Mouse (Mus musculus) embryonic fibroblast, embryonic 13.5 days (primary cell): ENCODE measurements around the gene Gpsm1. TPM values are rescaled to one million over a fixed set of nuclear protein-coding genes. Genes with fewer than 3 reads are reported as not detected.
"Not testable (repeated sequence)": the region's sequence is repeated elsewhere in the genome, so short reads cannot be mapped to it uniquely, and the experiment has no call there.

Source experiments
- H3K27ac ChIP-seq: 2 replicates; pipeline ENCODE4 v1.5.1; 2012; ENCODE audit warnings: low read length, control low read depth, inconsistent platforms; ENCODE audit not compliant: insufficient read depth
- H3K4me1 ChIP-seq: 2 replicates; pipeline ENCODE4 v1.6.1; 2011; ENCODE audit warnings: low read length; ENCODE audit not compliant: control insufficient read depth, insufficient read depth
- H3K4me3 ChIP-seq: 2 replicates; pipeline ENCODE4 v1.5.1; 2011; ENCODE audit warnings: mild to moderate bottlenecking, control low read depth, low read length; ENCODE audit not compliant: insufficient read depth
- CTCF ChIP-seq: IDR thresholded peaks from 2 replicates; pipeline ENCODE4 v1.5.1; 2011; ENCODE audit warnings: mild to moderate bottlenecking, control low read depth, low read length, moderate library complexity, borderline replicate concordance; ENCODE audit not compliant: insufficient read depth
- POLR2A ChIP-seq: IDR thresholded peaks from 2 replicates; pipeline ENCODE4 v1.6.1; 2011; ENCODE audit warnings: low read depth, mild to moderate bottlenecking, control low read depth, low read length, moderate library complexity
- polyA plus RNA-seq: library from polyadenylated mRNA; stranded (reverse); fragments of >200 nt; gene quantifications from 2 replicates; pipeline ENCODE4 v1.2.4, GENCODE M21; 2011; ENCODE audit warnings: low read depth; ENCODE audit not compliant: missing spikeins, insufficient read length

Gpsm1 gene
- polyA plus RNA-seq, 1 experiment = 26.8 TPM

- Histone ChIP-seq H3K4me3 (no peak overlapping the region), H3K27ac (no peak overlapping the region), H3K4me1 (no peaks in the 10 kb centered on the region)
- TF ChIP-seq POLR2A = no peak
- TF ChIP-seq CTCF = no peak
Measured at GRCm38 (mm10) chr2:26364738-26365465, 49.6 kb downstream of the Gpsm1 start.

- Histone ChIP-seq H3K4me3 (no peak overlapping the region), H3K27ac (no peak overlapping the region), H3K4me1 (peaks cover 9% of the 10 kb centered on the region)
- TF ChIP-seq CTCF = no peak
- TF ChIP-seq POLR2A = no peak
Measured at GRCm38 (mm10) chr2:26367911-26368310, 52.6 kb downstream of the Gpsm1 start.

DNA sequence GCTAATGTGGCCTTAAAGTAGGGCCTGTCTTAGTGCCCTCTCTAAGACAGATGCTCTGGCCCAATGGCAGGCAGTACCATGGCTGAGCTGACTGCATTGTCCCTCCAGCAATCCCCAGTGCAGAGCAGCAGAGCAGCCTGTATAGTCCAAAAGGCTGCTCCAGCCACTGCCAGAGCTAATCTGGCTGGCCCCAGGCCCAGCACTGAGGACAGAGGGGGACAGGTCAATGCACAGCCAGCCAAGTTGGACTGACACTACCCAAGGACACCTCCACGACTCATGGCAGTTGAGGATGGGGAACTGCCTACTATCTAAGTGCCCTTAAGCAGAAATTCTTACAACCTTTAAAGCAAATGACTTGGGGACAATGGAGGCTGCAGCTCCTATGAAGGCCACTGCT is 53.3 kb downstream of the Gpsm1 start:
- Histone ChIP-seq H3K4me3 (no peak overlapping the region), H3K27ac (no peak overlapping the region), H3K4me1 (peaks cover 9% of the 10 kb centered on the region)
- TF ChIP-seq POLR2A (no peak), CTCF (no peak)

GRCm38 (mm10) chr2:26372396-26372795 is 57.1 kb downstream of the Gpsm1 start:
- TF ChIP-seq CTCF = no peak
- no peak for TF ChIP-seq POLR2A
- Histone ChIP-seq H3K4me3 (no peak overlapping the region), H3K4me1 (peaks cover 9% of the 10 kb centered on the region), H3K27ac (no peak overlapping the region)

DNA sequence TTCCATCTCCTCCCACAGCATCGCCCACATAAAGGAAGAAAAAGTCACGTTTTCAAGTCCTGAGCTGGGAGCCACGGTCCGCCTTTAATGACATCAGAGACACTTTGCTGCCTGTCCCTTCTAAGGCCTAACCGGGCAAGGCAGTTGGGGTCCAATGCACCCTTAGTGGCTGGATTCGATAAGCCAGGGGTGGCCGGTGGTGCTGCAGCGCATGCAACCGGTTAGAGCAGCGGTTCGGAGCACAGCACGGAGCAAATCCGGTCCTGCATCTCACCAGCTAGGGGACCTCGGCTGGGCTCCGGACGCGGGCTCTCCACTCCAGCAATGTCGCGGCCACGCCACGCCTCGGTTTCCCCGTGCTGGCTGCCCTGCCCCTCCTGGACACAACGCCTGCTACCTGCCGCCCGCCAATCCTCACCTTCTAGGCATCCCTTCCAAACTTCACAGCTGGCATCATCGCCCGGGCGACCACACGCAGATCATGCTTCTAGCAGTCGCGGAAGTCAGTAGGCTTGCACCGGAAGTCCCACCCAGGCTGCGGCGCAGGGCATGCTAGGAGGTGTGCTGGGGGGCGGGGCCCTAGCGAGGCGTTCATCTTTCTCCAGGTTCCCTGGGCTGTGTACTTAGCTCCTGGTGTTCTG is 64.9 kb downstream of the Gpsm1 start, which contains the start of gene Snapc4:
Gene Snapc4 (minus strand): TSS at position 523 of the 641 bp plus-strand sequence.
- H3K4me3 ChIP-seq = peak within 1 kb of the TSS; percentile 74
- H3K4me1 ChIP-seq = no peaks in the 10 kb centered on the region
- no peak within 1 kb of the TSS for H3K27ac ChIP-seq
- TF ChIP-seq CTCF (no peak), POLR2A (peak; percentile 78)

- not testable (repeated sequence) for H3K27ac ChIP-seq, H3K4me1 ChIP-seq
- peak overlapping the region; percentile 74 for H3K4me3 ChIP-seq
Measured at GRCm38 (mm10) chr2:26380871-26381270, 65.6 kb downstream of the Gpsm1 start.

- TF ChIP-seq POLR2A (no peak), CTCF (no peak)
- 0 out of 2 replicates have a peak, but pooled peaks cover 7% of the 10 kb centered on the region for H3K4me1 ChIP-seq
- H3K4me3 ChIP-seq = peak overlapping the region; percentile 94
- no peak overlapping the region for H3K27ac ChIP-seq
Measured at GRCm38 (mm10) chr2:26387713-26388112, 72.4 kb downstream of the Gpsm1 start.

- H3K4me3 ChIP-seq = peak overlapping the region; percentile 94
- 0 out of 2 replicates have a peak, but pooled peaks cover 7% of the 10 kb centered on the region for H3K4me1 ChIP-seq
- no peak for TF ChIP-seq POLR2A
- no peak for TF ChIP-seq CTCF
- no peak overlapping the region for H3K27ac ChIP-seq
Measured at GRCm38 (mm10) chr2:26388682-26389153, 73.4 kb downstream of the Gpsm1 start.

DNA sequence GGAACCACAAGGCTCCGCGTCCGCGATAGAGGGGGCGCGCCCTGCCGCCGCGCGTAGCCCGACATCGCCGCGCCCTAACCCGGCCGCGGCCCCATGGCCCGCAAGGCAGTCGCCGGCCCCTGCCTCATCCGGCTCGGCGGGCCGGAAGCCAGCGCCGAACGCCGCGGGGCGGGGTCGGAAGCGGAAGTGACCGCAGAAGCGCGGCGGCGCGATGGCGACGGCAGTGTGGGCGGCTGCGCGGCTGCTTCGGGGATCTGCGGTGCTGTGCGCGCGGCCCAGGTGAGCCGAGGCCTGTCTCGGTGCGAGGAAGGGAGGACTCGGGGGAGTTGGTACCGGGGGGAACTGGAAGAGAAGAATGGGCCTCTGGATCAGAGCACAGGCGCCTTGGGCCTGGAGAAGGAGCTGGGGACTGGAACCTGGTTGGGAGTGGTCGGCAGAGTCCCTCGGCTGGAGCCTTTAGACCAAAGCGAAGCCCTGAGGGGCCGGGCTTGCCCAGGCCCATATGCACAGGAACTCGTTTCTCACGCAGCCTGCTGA is 73.9 kb downstream of the Gpsm1 start, which contains the start of the genes Entr1 and Pmpca:
Gene Entr1 (minus strand): TSS at position 163 of the 537 bp plus-strand sequence.
Gene Pmpca (plus strand): TSS at position 186 of the 537 bp plus-strand sequence.
- Histone ChIP-seq H3K4me3 (peak within 1 kb of the TSS; percentile 94), H3K27ac (0 out of 2 replicates have a peak within 1 kb of the TSS, but pooled peaks have one; percentile 28), H3K4me1 (0 out of 2 replicates have a peak, but pooled peaks cover 7% of the 10 kb centered on the region)
- TF ChIP-seq CTCF (no peak), POLR2A (peak; percentile 81)
